Mouse (Mus musculus) spleen, adult 2 months (tissue): Measurements from ENCODE around the gene Rad54l2. TPM values are rescaled to one million over a fixed set of nuclear protein-coding genes. Genes with fewer than 3 reads are reported as not detected.

ENCODE experiments used
- DNase-seq, 2 experiments: peaks; one replicate each; pipeline versions ENCODE4 v3.0.0 to v3.0.0-alpha.2; 2012 to 2021; ENCODE audit warnings: low spot score in 2 of 2, low read depth in 1 of 2
- H3K27ac ChIP-seq: fragments of 200-500 bp; 2 replicates; pipeline ENCODE4 v1.5.1; 2012; ENCODE audit warnings: low read length, inconsistent platforms; ENCODE audit not compliant: insufficient read depth
- H3K27me3 ChIP-seq: fragments of 200-500 bp; 2 replicates; pipeline ENCODE4 v1.6.1; 2012; ENCODE audit warnings: mild to moderate bottlenecking, moderate library complexity, low read length, inconsistent platforms; ENCODE audit not compliant: control insufficient read depth, insufficient read depth
- H3K36me3 ChIP-seq: fragments of 200-500 bp; 2 replicates; pipeline ENCODE4 v1.6.1; 2012; ENCODE audit warnings: mild to moderate bottlenecking, low read length, inconsistent platforms; ENCODE audit not compliant: control insufficient read depth, insufficient read depth
- H3K4me1 ChIP-seq: fragments of 200-500 bp; 2 replicates; pipeline ENCODE4 v1.6.1; 2011; ENCODE audit warnings: inconsistent platforms; ENCODE audit not compliant: control insufficient read depth, insufficient read depth, insufficient read length
- H3K4me3 ChIP-seq: fragments of 200-500 bp; 2 replicates; pipeline ENCODE4 v1.5.1; 2011; ENCODE audit warnings: mild to moderate bottlenecking, inconsistent platforms; ENCODE audit not compliant: insufficient read depth, insufficient read length; ENCODE audit errors: extremely low read depth
- CTCF ChIP-seq: fragments of 200-500 bp; IDR thresholded peaks from 2 replicates; pipeline ENCODE4 v1.5.1; 2011; ENCODE audit warnings: mild to moderate bottlenecking, inconsistent platforms; ENCODE audit not compliant: insufficient read depth, insufficient read length, insufficient replicate concordance; ENCODE audit errors: extremely low read depth
- POLR2A ChIP-seq: fragments of 200-500 bp; IDR thresholded peaks from 2 replicates; pipeline ENCODE4 v1.6.1; 2011; ENCODE audit warnings: low read depth, low read length, inconsistent platforms
- WGBS: fragments of 180-500 bp; shearing (Covaris S2); methylation state at CpG from one replicate; pipeline ENCODE4 v1.1.7; 2018; 5-methylcytosine and 5-hydroxymethylcytosine counted together
- polyA plus RNA-seq: library from polyadenylated mRNA; depleted of rRNA; stranded (reverse); fragments of >200 nt; gene quantifications from 2 replicates; pipeline ENCODE4 v1.2.3, GENCODE M21; 2012

The Rad54l2 gene
- polyA plus RNA-seq, 1 experiment, result 22.9 TPM

DNA sequence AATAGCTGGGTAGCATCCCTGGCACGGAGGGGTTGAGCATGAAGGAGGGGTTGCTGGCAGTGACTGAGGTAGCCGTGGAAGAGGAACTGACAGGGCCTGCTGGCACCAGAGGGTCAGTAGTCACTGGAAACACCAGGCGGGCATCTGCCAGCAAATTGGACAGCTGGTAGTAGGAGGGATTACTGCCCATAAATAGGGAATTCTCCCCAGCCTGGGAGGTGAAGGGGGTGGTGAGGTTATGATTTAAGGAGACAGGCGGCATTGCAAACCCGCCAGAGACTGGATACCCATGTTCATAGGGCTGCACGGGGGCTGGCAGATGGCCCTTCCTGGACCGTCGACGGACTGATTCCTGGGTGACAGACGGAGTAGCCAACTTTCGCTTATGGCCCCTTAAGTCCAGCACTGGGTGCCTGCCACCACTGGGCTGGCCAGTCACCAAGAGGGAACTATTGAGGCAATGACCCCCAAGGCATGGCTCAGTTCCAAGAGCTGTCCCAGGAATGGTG lies 96.0 kb downstream of the Rad54l2 start:
- no peak for TF ChIP-seq CTCF
- TF ChIP-seq POLR2A, result no peak
- peaks cover 11% of the 10 kb centered on the region for H3K36me3 ChIP-seq
- 94% methylated on average over 11 of the region's 11 CpGs for WGBS
- H3K4me1 ChIP-seq, result no peaks in the 10 kb centered on the region
- no peak for DNase-seq
- no peak overlapping the region for H3K27ac ChIP-seq
- H3K27me3 ChIP-seq, result no peaks in the 10 kb centered on the region
- H3K4me3 ChIP-seq, result no peak overlapping the region

- 89% methylated on average over 8 of the region's 8 CpGs for WGBS
- no peak for DNase-seq
- no peak overlapping the region for H3K27ac ChIP-seq
- H3K4me1 ChIP-seq, result no peaks in the 10 kb centered on the region; the same call in 1 of the 2 replicates
- H3K27me3 ChIP-seq, result no peaks in the 10 kb centered on the region
- no peak overlapping the region for H3K4me3 ChIP-seq
- TF ChIP-seq POLR2A (no peak), CTCF (no peak)
- H3K36me3 ChIP-seq, result peaks cover 7% of the 10 kb centered on the region
Measured at GRCm38 (mm10) chr9:106688834-106689233, 100.2 kb downstream of the Rad54l2 start.

DNA sequence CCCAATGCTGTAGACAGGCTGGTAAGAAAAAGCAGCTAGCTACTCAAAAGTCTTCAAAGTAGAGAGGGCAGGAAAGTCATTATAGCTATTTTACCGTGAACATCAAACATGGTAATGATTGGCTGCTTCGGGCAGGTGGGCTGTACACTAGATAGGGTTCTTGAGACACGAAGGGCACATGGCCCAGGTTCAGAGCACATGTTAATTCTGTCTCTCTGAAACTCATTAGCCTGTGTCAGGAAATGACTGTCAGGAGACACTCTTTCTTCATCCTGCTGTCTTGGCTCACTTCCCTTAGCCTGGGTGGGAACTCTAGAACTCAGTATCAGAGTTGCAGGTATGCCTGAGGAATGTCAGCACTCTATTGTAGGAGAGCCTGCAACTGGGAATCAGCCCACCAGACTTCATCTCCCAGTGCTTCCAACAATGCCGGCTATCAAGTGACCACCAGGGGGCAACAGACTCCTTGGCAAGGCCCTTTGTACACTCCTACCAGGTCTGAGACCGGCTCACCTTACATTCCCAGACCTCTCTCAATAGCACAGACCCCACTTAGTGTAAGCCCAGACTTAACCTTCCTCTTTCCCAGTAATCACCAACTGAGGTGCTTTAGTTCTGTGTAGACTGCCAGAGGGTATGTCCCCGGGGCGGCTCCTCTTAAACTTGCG lies 101.9 kb downstream of the Rad54l2 start:
- H3K36me3 ChIP-seq, result no peaks in the 10 kb centered on the region; the same call in 1 of the 2 replicates
- no peaks in the 10 kb centered on the region; the same call in 1 of the 2 replicates for H3K4me1 ChIP-seq
- H3K27ac ChIP-seq, result no peak overlapping the region
- H3K27me3 ChIP-seq, result no peaks in the 10 kb centered on the region
- H3K4me3 ChIP-seq, result no peak overlapping the region
- TF ChIP-seq CTCF (peak; percentile 73; the same call in 1 of the 2 replicates), POLR2A (no peak)
- 37% methylated on average over 8 of the region's 8 CpGs for WGBS
- DNase-seq, result peak; percentile 38 to 67

- peak; percentile 61 to 86 for DNase-seq
- WGBS, result under 1% methylated on average over 86 of the region's 86 CpGs
Measured at GRCm38 (mm10) chr9:106685249-106686101, 103.5 kb downstream of the Rad54l2 start, which contains the start of gene Tex264. Tex264 (minus strand) TSS chr9:106685927.

DNA sequence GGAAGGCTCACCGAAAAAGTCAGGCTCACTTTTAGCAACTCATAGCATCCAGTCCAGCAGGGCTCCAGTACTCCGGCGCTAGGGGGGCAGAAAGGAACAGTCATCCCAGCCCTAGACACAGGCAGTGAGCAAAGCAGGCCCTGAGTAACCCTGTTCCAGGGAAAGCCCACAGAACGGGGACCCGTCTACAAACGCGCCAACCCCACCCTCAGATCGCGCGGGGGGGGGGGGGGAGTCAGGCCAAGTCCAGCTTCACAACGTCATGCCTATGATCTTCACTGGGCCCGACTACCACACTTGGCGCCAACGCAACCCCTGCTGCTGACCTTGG lies 104.1 kb downstream of the Rad54l2 start:
- Histone ChIP-seq H3K27ac (peak overlapping the region; percentile 63), H3K4me3 (peak overlapping the region; percentile 93), H3K27me3 (no peaks in the 10 kb centered on the region), H3K4me1 (no peaks in the 10 kb centered on the region; the same call in 1 of the 2 replicates), H3K36me3 (peaks cover 5% of the 10 kb centered on the region; the same call in 1 of the 2 replicates)
- DNase-seq, result no peak
- TF ChIP-seq POLR2A (no peak), CTCF (no peak)
- WGBS, result 2% methylated on average over 14 of the region's 14 CpGs

More at GRCm38 (mm10) chr9:106685249-106686101, 103.5 kb downstream of the Rad54l2 start, which contains the start of gene Tex264:
- peak within 1 kb of the TSS; percentile 63 for H3K27ac ChIP-seq
- H3K27me3 ChIP-seq, result no peaks in the 10 kb centered on the region
- TF ChIP-seq POLR2A (no peak), CTCF (no peak)
- H3K4me1 ChIP-seq, result no peaks in the 10 kb centered on the region; the same call in 1 of the 2 replicates
- H3K36me3 ChIP-seq, result peaks cover 4% of the 10 kb centered on the region; the same call in 1 of the 2 replicates
- peak within 1 kb of the TSS; percentile 93 for H3K4me3 ChIP-seq

- H3K4me3 ChIP-seq, result peak overlapping the region; percentile 93
- DNase-seq, result no peak
- WGBS, result 66% methylated on average over 6 of the region's 6 CpGs
- H3K36me3 ChIP-seq, result peaks cover 6% of the 10 kb centered on the region; the same call in 1 of the 2 replicates
- TF ChIP-seq POLR2A (no peak), CTCF (no peak)
- 0 out of 2 replicates have a peak overlapping the region, but pooled peaks have one; percentile 63 for H3K27ac ChIP-seq
- H3K4me1 ChIP-seq, result no peaks in the 10 kb centered on the region; the same call in 1 of the 2 replicates
- H3K27me3 ChIP-seq, result no peaks in the 10 kb centered on the region
Measured at GRCm38 (mm10) chr9:106684093-106684872, 104.7 kb downstream of the Rad54l2 start.
